Mouse (Mus musculus): ENCODE results near the gene Klrb1b. TPM values are rescaled to one million over a fixed set of nuclear protein-coding genes. Genes with fewer than 3 reads are reported as not detected.

Klrb1b gene
- polyA plus RNA-seq (2014; fragmentation: Illumina TruSeq; extraction: RNeasy Lipid Tissue Mini Kit (QIAGEN cat#74804); ENCODE audit: low read depth, low replicate concordance), result 0.73 TPM

DNA sequence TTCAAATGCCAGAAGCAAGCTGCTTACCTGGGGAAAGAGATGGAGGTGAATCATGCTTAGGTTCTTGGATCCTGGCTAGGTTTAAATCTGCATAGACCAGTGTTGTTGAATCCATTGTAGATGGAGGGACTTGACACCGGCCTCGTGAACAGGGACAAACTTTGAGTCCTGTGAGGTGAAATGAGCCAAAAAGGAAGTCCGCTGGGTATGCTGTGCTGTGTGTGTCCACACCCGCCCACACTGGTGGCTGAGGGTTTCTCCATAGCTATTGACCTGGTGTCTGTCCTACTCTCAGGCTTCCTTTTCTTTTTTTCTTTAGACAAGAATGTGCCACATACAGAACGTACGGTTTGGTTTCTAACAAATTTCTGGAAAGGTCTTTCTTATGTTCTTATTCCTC is at the start of gene Klrb1b, which contains the start of gene Gm44511:
Klrb1b (minus strand) TSS at position 200 of the 400 bp plus-strand sequence.
Gm44511 (minus strand) TSS at position 184 of the 400 bp plus-strand sequence.

DNA sequence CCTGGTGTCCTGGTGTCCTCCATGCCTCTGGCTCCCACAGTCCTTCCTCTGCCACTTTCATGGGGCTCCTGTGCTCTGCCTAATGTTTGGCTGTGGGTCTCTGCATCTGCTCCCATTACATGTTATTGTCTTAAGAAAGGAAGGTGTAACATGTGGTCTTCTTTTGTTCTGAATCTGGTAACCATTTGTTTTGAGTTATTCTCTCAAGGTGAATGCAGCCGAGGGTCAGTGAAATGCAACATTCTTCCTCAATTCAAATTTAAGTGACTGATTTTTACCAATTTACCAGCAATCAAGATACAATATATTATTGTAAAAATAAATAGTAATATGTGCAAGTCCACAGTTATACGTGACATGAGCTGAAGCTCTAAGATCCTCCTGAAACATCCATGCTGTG is 37.0 kb downstream of the Klrb1b start, which contains the start of gene Klrb1c:
Klrb1c (minus strand) TSS at position 101 of the 400 bp plus-strand sequence.

Other genes starting within 250 kb of the Klrb1b start
- not detected for gene A2ml1, start 244.7 kb downstream of the Klrb1b start, polyA plus RNA-seq (2014; fragmentation: Illumina TruSeq; extraction: RNeasy Lipid Tissue Mini Kit (QIAGEN cat#74804); ENCODE audit: low read depth, low replicate concordance)
- gene Klrb1a, start 202.8 kb downstream of the Klrb1b start, polyA plus RNA-seq (2014; fragmentation: Illumina TruSeq; extraction: RNeasy Lipid Tissue Mini Kit (QIAGEN cat#74804); ENCODE audit: low read depth, low replicate concordance), result not detected
- 152 TPM for gene Clec2h, start 163.9 kb downstream of the Klrb1b start, polyA plus RNA-seq (2014; fragmentation: Illumina TruSeq; extraction: RNeasy Lipid Tissue Mini Kit (QIAGEN cat#74804); ENCODE audit: low read depth, low replicate concordance)
- not detected for gene Klrb1, start 103.3 kb downstream of the Klrb1b start, polyA plus RNA-seq (2014; fragmentation: Illumina TruSeq; extraction: RNeasy Lipid Tissue Mini Kit (QIAGEN cat#74804); ENCODE audit: low read depth, low replicate concordance)
- not detected for gene Klrb1c, start 37.1 kb downstream of the Klrb1b start, polyA plus RNA-seq (2014; fragmentation: Illumina TruSeq; extraction: RNeasy Lipid Tissue Mini Kit (QIAGEN cat#74804); ENCODE audit: low read depth, low replicate concordance)
- gene Gm44511, start within 50 bp of the Klrb1b start, polyA plus RNA-seq (2014; fragmentation: Illumina TruSeq; extraction: RNeasy Lipid Tissue Mini Kit (QIAGEN cat#74804); ENCODE audit: low read depth, low replicate concordance), result not detected
- gene Clec2i, start 61.3 kb upstream of the Klrb1b start, polyA plus RNA-seq (2014; fragmentation: Illumina TruSeq; extraction: RNeasy Lipid Tissue Mini Kit (QIAGEN cat#74804); ENCODE audit: low read depth, low replicate concordance), result 1.2 TPM
- gene BC035044, start 64.8 kb upstream of the Klrb1b start, polyA plus RNA-seq (2014; fragmentation: Illumina TruSeq; extraction: RNeasy Lipid Tissue Mini Kit (QIAGEN cat#74804); ENCODE audit: low read depth, low replicate concordance), result 0.28 TPM
- gene Clec2g, start 108.0 kb upstream of the Klrb1b start, polyA plus RNA-seq (2014; fragmentation: Illumina TruSeq; extraction: RNeasy Lipid Tissue Mini Kit (QIAGEN cat#74804); ENCODE audit: low read depth, low replicate concordance), result not detected
- 1.3 TPM for gene Klrb1f, start 219.6 kb upstream of the Klrb1b start, polyA plus RNA-seq (2014; fragmentation: Illumina TruSeq; extraction: RNeasy Lipid Tissue Mini Kit (QIAGEN cat#74804); ENCODE audit: low read depth, low replicate concordance)